Mouse (Mus musculus): Measurements from ENCODE around the gene Il3.
"Not testable (repeated sequence)": the region's sequence is repeated elsewhere in the genome, so short reads cannot be mapped to it uniquely, and the experiment has no call there.

Gene Il3

DNA sequence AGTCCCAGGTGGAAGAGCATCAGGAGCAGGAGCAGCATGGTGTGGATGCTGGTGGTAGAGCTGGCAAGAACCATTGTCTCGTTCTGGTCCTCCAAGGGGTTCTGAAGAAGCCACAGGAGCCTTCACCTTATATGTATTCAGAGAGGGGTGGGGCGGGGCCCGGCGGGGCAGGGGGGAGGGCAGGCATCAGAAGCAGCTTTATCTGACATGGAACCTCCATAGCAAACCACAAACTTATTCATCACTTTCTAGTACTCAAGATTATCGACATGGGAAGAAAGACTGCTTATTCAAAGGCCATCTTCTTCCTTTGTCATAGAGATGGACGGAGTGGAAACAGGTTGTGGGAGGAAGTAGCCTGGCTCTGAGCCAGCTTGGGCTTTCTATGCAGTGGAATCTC is at the start of gene Il3:
TSS of gene Il3 (minus strand) at position 101 of the 400 bp plus-strand sequence.
- DNase-seq (ENCODE audit: low read depth, low spot score) = no peak

DNA sequence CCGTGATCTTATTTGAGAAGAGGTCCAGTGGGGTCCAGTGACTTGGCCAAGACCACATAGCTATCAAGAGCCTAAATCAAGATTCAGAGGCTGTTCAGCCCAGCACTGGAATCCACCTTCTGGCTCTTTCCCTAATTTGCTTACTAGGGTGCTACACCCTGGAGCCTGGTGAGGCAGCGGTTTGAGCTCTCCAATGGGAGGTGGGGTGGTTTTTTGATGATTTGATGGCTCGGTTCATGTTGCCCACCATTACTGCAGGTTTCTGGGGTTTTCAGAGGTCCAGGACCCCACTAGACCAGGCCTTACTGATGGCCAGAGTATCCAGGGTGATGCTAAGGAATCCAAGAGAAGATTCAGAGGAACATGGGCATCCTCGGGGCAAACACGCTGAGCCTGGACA is 48.3 kb upstream of the Il3 start:
- no peak for DNase-seq (ENCODE audit: low read depth, low spot score)

DNA sequence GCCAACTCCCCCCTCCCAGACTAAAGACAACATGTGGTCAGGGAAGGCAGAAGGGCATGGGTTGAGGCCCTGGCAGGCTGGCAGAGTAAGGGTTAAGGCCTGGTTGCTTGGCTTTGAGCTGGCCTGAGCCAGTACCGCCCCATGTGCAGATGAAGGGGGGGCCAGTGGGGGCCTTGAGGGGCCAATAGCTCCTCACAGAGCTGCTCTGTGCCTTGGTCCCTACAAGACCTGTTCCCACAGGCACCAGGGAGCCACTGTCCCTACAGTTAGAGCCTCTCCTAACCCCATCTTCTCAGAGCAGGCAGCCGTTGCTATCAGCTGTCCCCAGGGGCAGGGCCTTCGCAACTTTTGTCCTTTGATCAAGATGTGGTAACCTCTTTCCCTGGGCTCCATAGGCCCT is 47.7 kb upstream of the Il3 start:
- DNase-seq (ENCODE audit: low read depth, low spot score) = no peak

DNA sequence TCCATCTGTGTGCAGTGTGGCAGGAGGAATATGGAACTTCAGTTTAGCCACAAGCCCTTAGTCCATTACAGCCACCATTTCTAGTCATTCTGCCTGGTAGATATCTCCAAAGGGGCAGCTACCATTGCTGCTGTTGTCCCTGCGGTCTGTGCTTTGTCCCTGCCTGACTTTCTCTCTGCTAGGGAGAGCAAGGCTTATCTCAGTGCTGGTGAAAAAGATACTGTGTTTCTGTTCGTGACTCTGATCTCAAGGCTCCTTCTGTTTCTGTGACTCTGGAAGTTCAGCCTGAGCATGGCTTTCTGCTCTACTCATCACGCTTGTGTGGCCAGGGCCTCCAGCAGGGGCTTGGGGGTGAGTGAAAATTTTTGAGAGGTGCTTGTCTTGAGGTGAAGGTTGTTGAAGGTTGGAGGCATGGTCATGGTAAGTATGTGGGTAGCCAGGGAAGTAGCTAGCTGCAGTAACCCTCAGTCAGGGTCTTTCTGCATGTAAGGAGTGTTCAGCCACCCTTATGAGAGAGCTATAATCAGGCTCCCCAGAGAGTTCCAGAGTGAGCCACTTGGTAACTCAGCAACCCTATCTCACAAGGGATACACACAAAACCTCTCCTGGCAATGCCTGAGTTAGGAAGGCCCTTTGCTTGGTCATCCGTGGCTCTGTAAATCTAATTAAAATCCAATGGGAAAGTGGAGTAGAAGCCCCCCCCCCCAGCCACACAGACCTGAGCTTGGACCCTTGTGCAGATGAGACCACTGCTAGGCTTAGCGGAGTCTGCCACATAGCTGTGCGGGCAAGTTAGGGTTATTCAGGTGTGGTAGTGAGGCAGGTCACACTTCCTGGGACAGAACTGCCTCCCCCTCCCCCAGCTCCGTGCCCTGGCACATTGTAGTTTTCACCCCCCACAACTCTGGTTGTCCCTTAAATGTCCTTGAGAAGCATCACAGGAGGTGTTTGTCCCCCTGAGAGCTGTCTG is 46.6 kb upstream of the Il3 start:
- DNase-seq (ENCODE audit: low read depth, low spot score) = no peak

DNA sequence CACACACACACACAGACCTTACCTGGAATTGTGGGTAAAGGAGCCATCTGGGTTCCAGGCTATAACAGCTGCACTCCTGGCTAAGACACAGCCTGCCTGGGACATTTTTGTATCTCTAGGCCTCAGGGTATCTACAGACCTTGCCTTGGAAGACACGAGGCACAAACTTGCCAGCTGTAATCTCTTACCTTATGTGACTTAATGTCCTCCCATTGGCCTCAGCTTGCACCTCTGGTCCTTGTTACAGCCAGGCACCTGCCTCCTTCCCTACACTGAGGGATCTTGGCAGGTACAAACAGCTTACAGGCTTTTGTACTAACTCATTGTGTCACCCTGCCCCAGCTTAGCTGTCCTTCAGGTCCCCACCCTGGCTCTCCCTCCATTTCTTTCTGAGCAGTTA is 45.5 kb upstream of the Il3 start:
- DNase-seq (ENCODE audit: low read depth, low spot score) = peak; percentile 58

DNA sequence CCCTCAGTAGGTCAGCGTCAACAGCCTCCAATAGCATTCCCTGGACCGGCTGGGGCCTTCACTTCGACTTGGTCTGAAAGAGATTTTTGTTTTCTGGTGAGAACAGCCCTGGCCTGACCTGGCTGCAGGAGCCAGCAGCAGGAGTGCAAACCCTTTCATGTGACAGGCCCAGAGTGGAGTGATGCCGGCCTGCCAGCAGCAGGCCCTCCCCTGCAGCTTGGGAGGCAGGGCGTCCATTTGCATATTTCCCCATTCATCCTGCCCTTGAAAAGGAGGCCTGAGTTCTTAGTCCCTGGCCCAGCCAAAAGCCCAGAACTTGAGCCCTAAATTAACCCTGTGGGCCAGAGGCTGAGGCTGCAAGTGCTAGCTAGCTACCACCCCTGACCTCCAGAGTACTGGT is 44.9 kb upstream of the Il3 start:
- peak; percentile 52 for DNase-seq (ENCODE audit: low read depth, low spot score)

DNA sequence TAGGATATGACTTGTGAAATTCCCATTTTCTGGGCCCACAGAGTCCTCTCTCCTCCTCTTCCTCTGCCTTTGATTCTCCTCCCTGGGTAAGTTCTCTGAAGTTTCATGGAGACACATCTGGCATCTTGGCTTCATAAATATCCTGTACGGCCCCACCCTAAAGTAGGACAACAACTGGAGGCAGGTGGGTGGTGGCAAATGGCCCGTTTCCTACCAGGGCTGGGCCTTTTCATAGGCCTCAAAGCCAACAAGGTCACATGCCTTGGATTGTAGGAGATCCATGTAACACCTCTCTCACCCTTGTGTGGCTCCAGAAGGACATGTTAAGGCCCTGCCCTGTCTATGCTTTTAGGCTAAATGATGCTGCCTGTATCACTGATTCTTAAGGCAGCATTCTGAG is 43.5 kb upstream of the Il3 start:
- DNase-seq (ENCODE audit: low read depth, low spot score) = no peak

DNA sequence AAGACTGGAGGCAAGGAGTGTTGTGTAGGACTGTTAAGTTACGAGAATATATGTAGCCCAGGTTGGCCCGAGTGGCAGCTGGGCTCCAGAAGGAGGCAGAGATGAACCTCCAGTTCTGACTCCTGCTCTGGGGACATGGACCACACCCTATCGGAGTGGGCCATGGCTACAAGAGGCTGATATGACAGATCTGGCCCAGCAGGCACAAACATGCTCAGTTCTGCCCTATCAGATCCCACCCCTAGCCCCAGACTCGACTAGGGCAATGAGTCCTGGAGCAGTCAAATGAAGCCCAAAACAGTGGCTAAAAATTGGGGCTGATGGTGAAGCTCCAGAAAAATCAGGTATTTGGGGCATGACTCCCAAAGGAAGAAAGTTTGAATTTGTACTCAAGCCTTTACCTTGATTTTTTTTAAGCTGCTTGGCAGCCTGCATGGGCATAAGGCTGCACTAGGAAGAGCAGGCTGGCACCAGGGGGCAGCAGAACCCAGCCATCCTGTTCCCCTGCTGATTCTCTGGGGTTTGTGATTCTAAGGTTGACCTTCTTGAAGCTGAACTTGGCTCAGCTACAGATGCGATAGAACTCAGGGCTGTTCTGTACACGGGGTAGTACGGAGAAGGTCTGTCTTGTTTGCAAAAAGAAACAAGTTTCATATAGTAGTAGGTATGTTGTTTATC is 40.2 kb upstream of the Il3 start:
- peak; percentile 66 for DNase-seq (ENCODE audit: low read depth, low spot score)

DNA sequence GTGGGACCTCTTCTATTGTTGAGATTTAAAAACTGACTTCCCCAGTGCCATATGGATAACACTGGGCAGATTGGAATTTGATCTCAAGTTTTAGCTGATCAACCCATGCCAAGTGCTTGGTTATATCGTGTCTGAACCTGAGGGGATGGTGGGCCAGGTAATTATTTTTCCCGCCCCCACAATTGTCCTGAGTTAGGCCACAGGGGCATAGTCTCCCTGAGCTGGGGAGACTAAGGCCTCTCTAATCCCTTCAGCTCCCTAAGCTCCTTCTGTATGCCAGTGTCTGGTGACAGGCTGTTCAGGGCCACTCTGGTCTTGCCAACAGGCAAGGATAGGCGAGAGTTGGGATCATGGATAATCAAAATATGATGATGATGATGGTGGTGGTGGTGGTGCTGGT is 38.3 kb upstream of the Il3 start:
- DNase-seq (ENCODE audit: low read depth, low spot score) = no peak

DNA sequence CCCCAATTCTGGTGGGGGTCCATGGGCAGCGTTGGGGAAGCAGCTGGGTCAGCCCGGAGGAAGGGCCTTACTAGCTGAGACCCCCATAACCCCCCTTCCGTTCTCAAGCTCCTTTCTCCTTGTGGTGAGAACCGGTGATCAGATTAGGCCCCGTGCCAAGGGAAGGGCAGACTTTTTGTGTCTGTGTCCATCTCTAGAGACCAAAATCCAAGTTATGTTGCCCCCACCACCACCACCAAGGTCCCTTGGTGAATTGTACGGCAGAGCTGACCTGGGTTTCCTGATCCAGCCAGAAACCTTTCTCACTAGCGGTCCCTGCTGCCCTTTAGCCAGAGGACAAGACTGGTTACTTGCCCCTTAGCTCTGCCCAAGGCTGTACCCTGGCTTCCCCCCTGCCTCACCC is 37.4 kb upstream of the Il3 start:
- peak; percentile 18 for DNase-seq (ENCODE audit: low read depth, low spot score)

DNA sequence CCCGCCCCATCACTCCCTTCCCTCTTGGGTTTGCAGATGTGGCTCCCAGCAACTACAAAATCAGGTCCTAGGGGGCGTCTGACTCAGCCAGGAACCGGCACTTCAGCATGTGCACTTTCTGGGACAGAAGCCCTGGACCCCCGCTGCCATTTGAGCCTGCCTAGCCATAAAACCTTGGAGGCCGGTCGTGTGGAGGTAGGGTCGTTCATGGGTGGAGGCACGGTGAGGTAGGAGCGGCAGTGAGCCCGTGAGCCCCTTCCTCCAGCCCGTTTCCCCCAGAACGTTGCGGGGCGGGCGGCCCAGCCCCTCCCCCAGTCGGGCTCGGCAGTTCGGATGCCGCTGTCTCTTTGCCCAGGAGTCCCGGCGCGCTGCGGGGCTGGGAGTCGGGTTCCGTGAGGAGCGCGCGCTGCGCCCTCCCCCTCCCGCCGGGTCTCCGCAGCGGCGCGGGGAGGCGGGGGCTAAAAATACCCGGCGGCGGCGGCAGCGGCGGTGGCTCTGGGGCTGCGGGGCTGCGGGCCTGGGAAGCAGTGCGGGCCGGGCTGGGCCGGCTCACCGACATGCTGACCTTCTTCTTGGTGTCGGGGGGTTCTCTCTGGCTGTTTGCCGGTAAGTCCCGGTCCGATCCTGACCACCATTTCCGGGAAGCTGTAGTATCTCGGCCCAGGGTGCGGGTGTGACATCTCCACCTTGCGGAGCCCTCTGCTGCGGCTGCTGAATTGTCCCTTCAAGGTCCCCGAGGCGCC is 36.8 kb upstream of the Il3 start, which contains the start of gene Acsl6:
TSS of gene Acsl6 (plus strand) at position 71 of the 743 bp plus-strand sequence.
- no peak for DNase-seq (ENCODE audit: low read depth, low spot score)

DNA sequence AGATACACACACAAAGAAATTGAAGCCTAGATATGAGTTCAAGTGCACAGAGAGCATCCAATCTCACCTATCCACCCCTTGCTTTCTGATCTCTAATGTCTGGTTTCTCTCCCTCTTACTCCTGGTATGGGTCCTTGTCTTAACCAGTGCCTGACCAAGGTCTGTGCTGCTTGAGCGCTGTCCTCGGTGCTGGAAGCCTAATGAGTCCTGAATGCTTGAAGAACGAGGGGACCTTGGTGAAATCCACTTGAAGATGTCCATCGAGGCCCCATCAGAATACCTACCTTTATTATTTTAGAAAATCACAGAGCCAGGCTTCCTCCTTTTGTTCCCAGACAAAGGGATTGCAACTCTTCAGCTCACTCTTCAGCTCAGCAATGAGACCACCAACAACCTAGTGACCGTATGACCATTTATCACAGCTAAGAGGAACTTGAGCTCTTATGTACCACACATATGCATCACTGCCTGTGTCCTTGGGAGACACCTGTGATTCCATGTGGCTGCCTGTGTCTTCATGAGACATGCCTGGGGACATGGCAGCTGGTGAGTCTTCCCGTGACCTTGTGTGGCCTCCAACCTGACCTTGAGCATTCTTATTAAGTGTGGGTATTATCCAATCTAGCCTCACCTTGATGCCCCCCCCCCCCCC is 36.1 kb upstream of the Il3 start:
- no peak for DNase-seq (ENCODE audit: low read depth, low spot score)

DNA sequence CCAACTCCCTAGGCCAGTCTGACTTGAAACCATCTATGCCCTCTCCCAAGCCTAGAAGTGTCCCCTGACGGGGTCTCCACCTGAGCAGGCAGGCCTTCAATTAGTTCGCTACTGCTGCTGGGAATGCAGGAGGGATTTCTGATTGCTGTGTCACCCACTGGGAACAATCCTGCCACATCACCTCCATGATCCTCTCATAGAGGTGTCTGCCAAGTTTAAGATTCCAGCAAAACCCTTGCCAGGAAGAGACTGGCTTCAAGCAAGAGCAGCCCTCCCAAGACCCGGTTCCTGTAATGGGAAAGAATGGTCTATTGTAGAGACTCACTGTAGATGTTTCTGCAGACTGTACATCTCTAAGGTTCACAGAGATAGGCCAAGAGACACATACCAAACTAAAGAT is 35.5 kb upstream of the Il3 start:
- no peak for DNase-seq (ENCODE audit: low read depth, low spot score)

DNA sequence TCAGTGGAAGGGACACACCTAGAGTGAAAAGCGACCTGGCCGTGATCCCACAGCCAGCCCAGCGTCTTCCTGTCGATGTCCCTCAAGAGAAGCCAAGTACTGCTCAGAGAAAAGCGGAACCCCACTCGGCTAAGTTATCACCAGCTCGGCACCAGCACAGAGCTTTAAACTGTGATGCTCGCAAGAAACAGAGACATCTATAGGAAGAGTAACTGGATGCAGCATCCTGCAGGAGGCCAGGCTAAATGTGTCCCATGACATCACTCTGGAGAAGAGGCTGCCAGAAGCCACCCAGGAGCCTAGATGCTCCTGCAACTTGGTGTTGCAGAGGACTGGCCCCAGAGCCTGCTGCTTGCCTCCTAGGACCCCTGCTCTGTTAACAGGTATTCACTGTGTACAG is 34.9 kb upstream of the Il3 start:
- no peak for DNase-seq (ENCODE audit: low read depth, low spot score)

DNA sequence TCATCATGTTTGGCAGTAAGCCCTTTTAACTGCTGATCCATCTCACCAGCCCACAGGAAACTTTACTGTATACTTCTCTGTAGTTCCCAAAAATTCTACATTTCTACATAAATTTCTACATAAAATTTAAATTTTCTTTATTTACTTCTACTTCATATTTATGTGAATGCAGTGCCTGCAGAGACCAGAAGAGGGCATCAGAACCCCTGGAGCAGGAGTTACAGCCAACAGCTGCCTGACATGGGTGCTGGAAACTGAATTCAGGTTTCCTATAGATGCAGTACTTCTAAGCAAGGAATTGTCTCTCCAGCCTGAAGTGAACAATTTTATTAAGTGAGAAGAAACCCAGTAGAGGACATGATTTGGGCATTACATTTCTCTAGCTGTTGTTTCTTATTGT is 31.7 kb upstream of the Il3 start:
- DNase-seq (ENCODE audit: low read depth, low spot score) = no peak

DNA sequence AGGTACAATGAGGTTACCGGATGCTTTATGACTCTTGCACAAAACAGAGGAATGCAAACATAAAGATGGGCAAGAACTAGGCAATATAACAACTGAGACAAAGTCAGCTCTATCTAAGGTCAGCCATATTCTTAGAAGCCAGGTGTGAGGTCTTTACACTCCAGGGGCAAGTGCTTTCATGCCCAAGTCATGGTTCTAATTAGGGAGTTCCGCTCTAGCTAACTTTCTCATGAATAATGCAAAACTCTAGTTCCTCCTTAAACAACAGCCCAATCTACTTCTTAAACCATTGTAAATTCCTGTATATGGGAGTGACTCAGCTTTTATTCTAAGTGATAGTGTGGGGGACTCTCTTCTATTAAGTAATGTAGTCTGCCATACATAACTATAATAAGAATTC is 30.4 kb upstream of the Il3 start:
- DNase-seq (ENCODE audit: low read depth, low spot score) = not testable (repeated sequence)

DNA sequence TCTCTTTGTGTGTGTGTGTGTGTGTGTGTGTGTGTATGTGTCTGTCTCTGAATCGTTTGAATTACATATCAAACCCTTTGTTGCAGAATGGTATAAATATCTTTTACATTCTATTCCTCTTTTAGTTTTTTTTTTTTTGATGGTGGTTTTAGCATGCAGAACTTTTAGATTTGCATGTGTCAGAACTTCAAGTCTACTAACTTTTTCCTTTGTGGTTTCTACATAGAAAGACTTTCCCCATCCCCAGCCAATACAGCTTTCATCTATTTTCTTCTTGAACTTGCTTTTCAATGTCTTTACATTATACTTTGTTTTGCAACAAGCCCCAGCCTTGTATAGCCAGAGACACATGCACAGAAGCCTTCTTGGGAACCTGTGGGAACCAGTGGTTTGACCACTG is 29.7 kb upstream of the Il3 start:
- DNase-seq (ENCODE audit: low read depth, low spot score) = no peak

DNA sequence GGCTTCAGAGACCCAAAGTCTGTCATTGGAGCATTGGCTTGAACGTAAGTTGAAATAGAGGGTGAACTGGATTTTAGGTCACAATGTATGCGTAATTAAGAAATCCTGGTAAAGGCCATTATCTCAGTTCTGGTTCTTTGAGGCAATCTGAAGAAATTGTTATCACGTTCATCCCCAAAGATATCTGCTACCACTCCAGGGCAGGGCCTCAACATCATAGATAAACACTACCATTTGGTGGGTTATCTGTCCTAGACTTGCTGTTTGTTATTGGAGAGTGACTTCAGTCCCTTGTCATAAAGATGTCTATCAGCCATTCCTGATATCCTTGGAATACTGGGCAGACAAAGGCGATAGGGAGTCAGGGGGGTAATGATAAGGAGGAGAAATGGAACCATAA is 28.9 kb upstream of the Il3 start:
- no peak for DNase-seq (ENCODE audit: low read depth, low spot score)

DNA sequence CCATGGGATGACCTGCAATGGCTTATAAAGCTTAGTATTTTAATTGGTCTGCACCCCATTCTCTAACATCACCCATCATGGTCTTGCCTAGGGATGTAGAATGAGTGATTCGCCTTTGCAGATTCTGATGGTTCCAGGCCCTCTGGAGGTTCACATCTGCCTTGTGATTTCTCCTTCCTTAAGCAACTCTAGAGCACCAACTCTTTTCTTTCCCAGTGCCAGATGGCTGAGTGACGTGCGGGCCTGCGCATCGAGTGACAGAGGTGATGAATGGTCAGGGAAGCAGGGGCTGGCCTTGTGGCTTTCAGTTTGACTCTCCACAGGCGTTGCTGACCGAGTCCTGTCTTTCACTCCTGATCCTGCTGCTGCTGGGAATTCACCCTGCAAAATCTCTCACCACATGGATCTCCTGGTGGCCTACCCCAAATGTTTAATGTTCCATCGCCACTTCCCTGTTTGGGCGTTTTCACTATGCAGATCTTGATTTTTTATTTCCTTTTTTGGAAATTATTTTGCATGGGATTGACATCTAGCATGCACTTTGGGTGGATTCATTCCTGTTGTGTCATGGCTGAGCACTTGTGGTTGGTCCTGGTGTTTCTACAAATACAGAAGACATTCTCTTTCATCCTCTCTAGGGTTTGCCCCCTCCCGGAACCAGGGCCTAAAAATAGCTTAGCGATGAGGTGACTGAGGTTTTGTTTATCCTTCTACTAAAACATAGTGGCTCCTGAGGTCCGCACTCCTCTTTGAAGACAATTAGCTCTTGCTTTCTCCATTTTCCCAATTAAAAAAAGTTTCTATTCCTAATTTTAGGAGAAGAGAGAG is 27.1 kb upstream of the Il3 start:
- no peak for DNase-seq (ENCODE audit: low read depth, low spot score)

DNA sequence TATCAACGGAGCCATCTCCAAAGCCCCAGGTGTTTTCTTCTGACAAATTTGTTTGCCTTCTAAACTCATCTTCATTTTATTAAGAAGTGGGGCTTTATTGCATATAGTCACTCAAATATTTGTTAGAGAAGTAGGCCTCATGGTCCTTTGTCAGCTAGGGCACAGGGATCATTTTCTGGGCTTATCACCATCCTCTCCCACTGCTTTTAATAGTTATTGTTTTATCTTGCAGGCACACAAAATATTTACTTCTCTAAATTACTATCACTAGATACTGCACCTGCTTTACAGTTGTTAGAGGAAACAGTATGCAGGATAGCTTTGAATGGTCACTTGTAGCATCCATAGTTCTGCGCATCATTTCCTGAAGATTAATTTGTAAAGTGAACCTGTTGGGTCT is 25.1 kb upstream of the Il3 start:
- DNase-seq (ENCODE audit: low read depth, low spot score) = no peak
